Mouse (Mus musculus) thymus, adult 2 months (tissue): ENCODE results near the gene Npnt.

ENCODE experiments used
- CTCF ChIP-seq: fragments of 200-500 bp; IDR thresholded peaks from 2 replicates; pipeline ENCODE4 v1.5.1; 2012; ENCODE audit warnings: mild to moderate bottlenecking, control low read depth, low read length, moderate library complexity, borderline replicate concordance; ENCODE audit not compliant: control insufficient read depth, poor library complexity, insufficient read depth; ENCODE audit errors: extremely low read depth
- POLR2A ChIP-seq: fragments of 200-500 bp; IDR thresholded peaks from 2 replicates; pipeline ENCODE4 v1.6.1; 2012; ENCODE audit warnings: mild to moderate bottlenecking, low read length, control low read depth, moderate library complexity; ENCODE audit not compliant: control insufficient read depth, poor library complexity, insufficient read depth; ENCODE audit errors: extremely low read depth

DNA sequence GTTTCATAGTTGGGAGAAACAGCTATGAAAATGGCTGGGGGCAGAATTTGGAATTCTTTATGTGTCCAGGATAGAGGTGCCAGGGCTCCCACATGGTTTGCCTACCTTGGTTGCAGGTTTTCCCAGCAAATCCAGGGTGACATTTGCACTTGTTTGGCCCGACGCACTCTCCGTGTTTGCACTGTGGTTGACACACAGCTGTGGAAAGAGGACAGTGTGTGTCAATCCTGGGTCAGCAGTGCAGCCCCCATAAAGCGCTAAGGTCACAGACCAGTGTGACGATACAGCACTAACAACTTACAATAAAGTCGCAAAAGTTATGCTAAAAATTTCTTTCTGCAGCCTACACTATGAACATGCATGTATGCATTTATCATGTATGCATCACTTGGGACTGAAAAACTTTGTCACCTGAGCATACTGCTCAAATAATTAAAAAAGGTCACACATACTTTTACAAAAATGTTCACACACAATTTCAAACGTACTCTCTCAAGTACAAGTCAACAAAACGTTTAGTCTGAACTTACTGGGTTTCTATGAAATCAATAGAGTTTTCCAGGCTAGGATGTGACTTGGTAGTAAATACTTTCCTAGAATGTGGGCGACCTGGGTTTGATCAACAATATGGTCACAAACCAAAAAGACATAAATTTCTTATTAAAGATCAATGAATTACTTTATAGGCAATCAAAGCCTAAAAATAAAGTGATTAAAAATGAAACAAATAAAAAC, 32.6 kb downstream of the Npnt start:
- no peak for TF ChIP-seq CTCF
- TF ChIP-seq POLR2A = no peak
